Mouse (Mus musculus): ENCODE measurements at regions not wholly inside any gene's neighbourhood (a gene's known extent, or its start where the extent isn't known, plus 50 kb on each side); places are given as distances from the start of the nearest gene placed in this dataset.

GRCm38 (mm10) chr8:38723254-38723653 is 1729.8 kb downstream of the AI429214 start:
- no peak for DNase-seq (ENCODE audit: low spot score in 2 of 2)

- DNase-seq (ENCODE audit: low spot score in 2 of 2) = no peak
Observed at GRCm38 (mm10) chr8:38725257-38725656, 1731.9 kb downstream of the AI429214 start.

GRCm38 (mm10) chr8:38747134-38747533 is 1753.7 kb downstream of the AI429214 start:
- DNase-seq (ENCODE audit: low spot score in 2 of 2) = no peak

GRCm38 (mm10) chr8:38766626-38767226 is 1773.3 kb downstream of the AI429214 start:
- no peak for DNase-seq (ENCODE audit: low spot score in 2 of 2)

GRCm38 (mm10) chr8:38812482-38812881 is 1819.1 kb downstream of the AI429214 start:
- no peak for DNase-seq (ENCODE audit: low spot score in 2 of 2)

- DNase-seq (ENCODE audit: low spot score in 2 of 2) = peak; percentile 12 to 49
Observed at GRCm38 (mm10) chr8:38818163-38818562, 1824.8 kb downstream of the AI429214 start.

GRCm38 (mm10) chr8:38861436-38861835 is 1813.4 kb upstream of the Adam24 start:
- DNase-seq (ENCODE audit: low spot score in 2 of 2) = peak; percentile 1 to 28

GRCm38 (mm10) chr8:38867370-38867769 is 1807.5 kb upstream of the Adam24 start:
- no peak for DNase-seq (ENCODE audit: low spot score in 2 of 2)
